Mouse (Mus musculus): Measurements from ENCODE around the gene Il18. TPM values are rescaled to one million over a fixed set of nuclear protein-coding genes. Genes with fewer than 3 reads are reported as not detected.
"Not testable (repeated sequence)": the region's sequence is repeated elsewhere in the genome, so short reads cannot be mapped to it uniquely, and the experiment has no call there.

Gene Il18
- polyA plus RNA-seq, 1 experiment from 2014 or later: 1.2 TPM

DNA sequence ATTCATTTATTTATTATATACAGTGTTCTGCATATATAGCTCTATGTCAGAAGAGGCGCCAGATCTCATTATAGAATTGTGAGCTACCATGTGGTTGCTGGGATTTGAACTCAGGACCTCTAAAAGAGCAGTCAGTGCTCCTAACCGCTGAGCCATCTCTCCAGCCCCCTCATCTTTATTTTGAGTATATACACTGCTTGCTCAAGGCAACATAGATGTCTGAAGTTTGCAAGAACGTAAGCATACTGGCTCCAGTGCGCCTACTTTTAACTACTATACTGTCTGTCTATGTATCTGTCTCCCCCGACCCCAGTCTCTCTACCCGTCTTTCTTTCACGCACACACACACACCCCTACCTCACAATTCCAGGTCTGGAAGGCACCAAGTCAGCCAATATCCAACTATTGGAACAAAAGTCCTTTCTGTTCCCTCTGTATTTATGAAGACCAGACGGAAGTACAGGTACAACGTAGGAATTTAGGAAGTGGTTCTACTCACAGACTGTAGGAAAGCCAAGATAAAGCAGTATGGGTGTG is 63.2 kb downstream of the Il18 start:
- no peaks in the 10 kb centered on the region for H3K27me3 ChIP-seq (replicated peaks; ENCODE audit: low read depth, poor library complexity, severe bottlenecking)
- DNase-seq (ENCODE audit: low spot score): no peak
- H3K4me3 ChIP-seq: peak overlapping the region; percentile 100
- H3K36me3 ChIP-seq (replicated peaks): peaks cover 26% of the 10 kb centered on the region
- no peaks in the 10 kb centered on the region for H3K9me3 ChIP-seq
- 66% methylated on average over 9 of the region's 9 CpGs for WGBS
- H3K27ac ChIP-seq (replicated peaks): no peak overlapping the region
- peaks cover 8% of the 10 kb centered on the region for H3K4me1 ChIP-seq

DNA sequence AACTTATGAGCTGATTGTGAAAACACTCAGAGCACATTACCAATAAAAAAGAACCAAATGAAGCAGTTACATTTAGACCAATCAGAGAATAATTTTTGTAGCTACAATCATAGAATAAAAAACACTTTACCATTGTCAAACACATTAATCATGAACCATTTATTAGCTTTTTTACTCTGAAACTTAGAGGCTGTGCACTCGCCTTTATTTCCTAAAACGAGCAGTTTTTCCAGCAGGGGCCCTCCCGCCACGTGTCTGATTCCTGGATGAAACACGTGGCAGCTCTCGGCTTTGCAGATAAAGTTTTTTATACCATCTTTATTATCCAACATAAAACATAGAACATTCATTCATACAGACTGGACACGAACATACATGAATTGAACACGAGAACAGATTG is 76.3 kb downstream of the Il18 start:
- H3K36me3 ChIP-seq (replicated peaks): peaks cover 40% of the 10 kb centered on the region
- H3K9me3 ChIP-seq; H3K4me1 ChIP-seq; H3K27me3 ChIP-seq (replicated peaks; ENCODE audit: low read depth, poor library complexity, severe bottlenecking); H3K4me3 ChIP-seq; H3K27ac ChIP-seq (replicated peaks); DNase-seq (ENCODE audit: low spot score): not testable (repeated sequence)
- WGBS: 89% methylated on average over 6 of the region's 8 CpGs

Other genes with a start within 250 kb of the Il18 start
- 181 and 252 TPM in 2 replicates for gene Rpl10-ps3, start 209.9 kb upstream of the Il18 start, polyA plus RNA-seq (2016; fragmentation: Nextera tagmentation; extraction: Ambion mirVana)
- gene Plet1, start 60.3 kb upstream of the Il18 start, polyA plus RNA-seq (2016; fragmentation: Nextera tagmentation; extraction: Ambion mirVana): 1.4 and 1.6 TPM in 2 replicates
- 62.5 and 68.9 TPM in 2 replicates for gene Pts, start 26.1 kb upstream of the Il18 start, polyA plus RNA-seq (2016; fragmentation: Nextera tagmentation; extraction: Ambion mirVana)
- 0.09 and 0.34 TPM in 2 replicates for gene Bco2, start 354 bp downstream of the Il18 start, polyA plus RNA-seq (2016; fragmentation: Nextera tagmentation; extraction: Ambion mirVana)
- not detected in 2 replicates for gene Tex12, start 6.5 kb downstream of the Il18 start, polyA plus RNA-seq (2016; fragmentation: Nextera tagmentation; extraction: Ambion mirVana)
- 312 and 315 TPM in 2 replicates for gene Sdhd, start 49.0 kb downstream of the Il18 start, polyA plus RNA-seq (2016; fragmentation: Nextera tagmentation; extraction: Ambion mirVana)
- 316 and 320 TPM in 2 replicates for gene Timm8b, start 49.1 kb downstream of the Il18 start, polyA plus RNA-seq (2016; fragmentation: Nextera tagmentation; extraction: Ambion mirVana)
- gene Pih1d2, start 62.5 kb downstream of the Il18 start, polyA plus RNA-seq (2016; fragmentation: Nextera tagmentation; extraction: Ambion mirVana): 7.4 and 7.7 TPM in 2 replicates
- gene Nkapd1, start 62.6 kb downstream of the Il18 start, polyA plus RNA-seq (2016; fragmentation: Nextera tagmentation; extraction: Ambion mirVana): 22.4 and 23.3 TPM in 2 replicates
- 62.0 and 62.2 TPM in 2 replicates for gene Dlat, start 105.0 kb downstream of the Il18 start, polyA plus RNA-seq (2016; fragmentation: Nextera tagmentation; extraction: Ambion mirVana)
- gene Dixdc1, start 184.7 kb downstream of the Il18 start, polyA plus RNA-seq (2016; fragmentation: Nextera tagmentation; extraction: Ambion mirVana): 31.6 and 32.6 TPM in 2 replicates
- 3.8 and 4.1 TPM in 2 replicates for gene 2310030G06Rik, start 191.7 kb downstream of the Il18 start, polyA plus RNA-seq (2016; fragmentation: Nextera tagmentation; extraction: Ambion mirVana)
- gene Cryab, start 196.5 kb downstream of the Il18 start, polyA plus RNA-seq (2016; fragmentation: Nextera tagmentation; extraction: Ambion mirVana): 12.3 and 12.9 TPM in 2 replicates
- gene Hspb2, start 197.5 kb downstream of the Il18 start, polyA plus RNA-seq (2016; fragmentation: Nextera tagmentation; extraction: Ambion mirVana): 2.8 and 3.7 TPM in 2 replicates
- 13.2 and 13.4 TPM in 2 replicates for gene Fdxacb1, start 213.4 kb downstream of the Il18 start, polyA plus RNA-seq (2016; fragmentation: Nextera tagmentation; extraction: Ambion mirVana)
- gene Alg9, start 220.2 kb downstream of the Il18 start, polyA plus RNA-seq (2016; fragmentation: Nextera tagmentation; extraction: Ambion mirVana): 40.1 and 41.2 TPM in 2 replicates
- 23.0 and 28.3 TPM in 2 replicates for gene 1110032A03Rik, start 220.7 kb downstream of the Il18 start, polyA plus RNA-seq (2016; fragmentation: Nextera tagmentation; extraction: Ambion mirVana)